Mouse (Mus musculus) yolk sac, embryonic 10.5 days (tissue): Measurements from ENCODE around the gene Akap6.

Experiments
- DNase-seq: peaks from one replicate; pipeline ENCODE4 v3.0.0-alpha.2; 2017; ENCODE audit warnings: low spot score

Akap6 gene

DNA sequence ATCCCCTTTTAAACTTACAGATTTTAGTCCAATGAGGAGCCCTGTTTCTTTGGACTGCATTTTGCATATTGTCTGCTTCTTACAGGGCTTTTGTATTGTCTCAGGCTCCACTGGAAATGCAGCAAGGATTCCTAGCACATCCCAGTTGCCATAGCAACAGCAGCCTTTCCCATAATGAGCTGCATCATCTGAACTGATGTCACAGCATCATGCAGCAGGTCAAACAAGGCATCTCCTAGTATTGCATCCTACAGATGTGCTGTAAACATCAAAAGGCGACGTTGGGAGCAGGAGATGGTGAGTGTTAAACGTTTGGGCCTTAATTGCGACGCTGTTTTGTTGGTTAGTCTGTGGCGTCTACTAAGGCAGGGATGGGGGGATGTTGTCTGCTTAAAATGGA, at the start of gene Akap6:
TSS of gene Akap6 (plus strand) at position 238 of the 400 bp plus-strand sequence.
- no peak for DNase-seq

DNA sequence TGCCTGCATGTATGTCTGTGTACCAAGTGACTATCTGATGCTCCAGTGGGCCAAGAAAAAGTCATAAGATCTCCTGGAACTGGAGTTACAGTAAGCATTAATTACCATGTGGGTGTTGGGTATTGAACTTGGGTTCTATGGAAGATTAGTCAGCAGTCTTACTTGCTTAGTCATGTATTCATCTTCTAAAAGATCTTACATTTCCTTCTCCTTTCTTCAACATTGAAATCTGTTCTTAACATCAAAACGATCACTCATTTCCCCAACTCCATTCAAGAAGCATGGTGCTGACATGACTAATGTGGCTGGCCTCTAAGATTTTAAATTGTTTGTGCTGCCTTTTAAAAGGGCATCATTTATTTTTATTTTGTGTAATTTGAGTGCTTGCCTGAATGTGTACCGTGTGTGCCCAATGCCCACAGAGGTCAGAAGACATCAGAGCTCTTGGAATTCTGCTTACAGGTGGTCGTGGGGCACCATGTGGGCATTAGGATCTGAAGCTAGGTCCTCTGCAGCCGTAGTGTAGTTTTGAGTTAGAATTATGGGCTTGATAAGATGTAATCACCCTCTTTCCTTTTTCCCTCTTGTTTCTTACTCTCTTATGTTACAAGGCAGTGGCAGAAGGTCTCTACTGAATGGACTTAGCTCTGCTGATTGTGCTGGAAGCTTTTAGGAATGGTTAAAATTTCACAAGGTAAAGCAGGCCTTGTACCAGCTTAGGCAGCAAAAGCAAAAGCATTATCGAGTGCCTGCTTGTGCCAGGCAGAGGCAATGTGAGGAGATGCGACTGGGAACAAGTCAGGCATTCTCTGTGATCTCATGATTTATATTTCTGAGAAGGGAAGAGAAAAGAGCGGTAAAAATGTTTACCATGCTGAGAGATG, 36.0 kb upstream of the Akap6 start:
- no peak for DNase-seq

DNA sequence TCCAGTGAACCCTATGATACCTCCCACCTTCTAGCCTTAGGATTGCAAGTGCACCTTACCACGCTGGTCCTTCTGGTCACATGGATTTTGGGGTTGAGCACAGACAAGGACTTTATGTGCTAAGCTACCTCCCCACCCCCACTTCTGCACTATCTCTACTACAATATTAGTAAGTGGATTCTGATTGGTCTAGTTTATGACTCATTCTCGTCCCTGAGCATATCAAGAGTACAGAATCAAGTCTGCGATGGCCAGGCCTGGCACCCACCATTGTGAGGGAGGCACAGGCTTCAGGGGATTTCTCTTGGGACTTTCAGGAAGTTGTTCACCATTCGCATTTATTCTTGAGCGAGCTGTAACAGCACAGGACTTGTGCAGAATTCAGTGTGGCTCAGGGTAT, 34.2 kb upstream of the Akap6 start:
- no peak for DNase-seq

DNA sequence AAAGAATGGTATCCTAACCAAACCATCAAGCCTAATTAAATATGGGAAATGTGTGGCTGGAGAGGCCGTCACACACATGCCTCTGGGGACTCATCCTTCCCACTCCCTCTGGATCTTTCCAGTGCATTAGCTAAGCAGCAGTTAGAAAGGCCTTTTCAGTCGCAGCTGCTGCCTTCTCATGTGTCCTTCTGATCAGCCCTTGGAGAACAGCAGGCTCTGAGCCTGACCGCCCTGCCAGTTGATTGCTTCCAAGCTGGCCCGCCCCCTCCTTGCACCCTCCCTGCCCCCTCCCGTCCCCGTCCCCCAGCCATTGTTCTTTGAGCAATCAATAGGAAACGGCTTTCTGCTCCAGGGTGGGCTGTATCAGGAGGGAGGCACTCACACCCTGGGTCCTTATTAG, 27.7 kb upstream of the Akap6 start:
- DNase-seq: no peak

DNA sequence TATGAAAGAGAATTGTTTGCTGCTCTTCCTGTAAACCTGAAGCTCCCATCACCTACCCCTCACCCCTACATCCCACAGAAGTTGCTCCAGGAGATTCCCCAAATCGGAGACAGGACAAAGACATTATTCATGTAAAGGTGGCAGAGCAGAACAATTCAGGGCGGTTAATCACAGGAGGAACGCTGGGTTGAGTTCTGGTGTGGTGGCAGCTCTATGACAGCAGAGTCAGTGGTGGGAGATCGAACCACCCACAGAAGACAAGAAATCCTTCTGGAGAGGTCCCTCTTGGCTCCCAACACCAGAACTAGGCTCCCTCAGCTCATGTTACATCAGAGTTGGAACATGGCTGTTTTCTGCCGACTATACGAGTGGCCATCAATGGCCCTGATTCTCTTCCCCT, 27.2 kb upstream of the Akap6 start:
- DNase-seq: no peak

DNA sequence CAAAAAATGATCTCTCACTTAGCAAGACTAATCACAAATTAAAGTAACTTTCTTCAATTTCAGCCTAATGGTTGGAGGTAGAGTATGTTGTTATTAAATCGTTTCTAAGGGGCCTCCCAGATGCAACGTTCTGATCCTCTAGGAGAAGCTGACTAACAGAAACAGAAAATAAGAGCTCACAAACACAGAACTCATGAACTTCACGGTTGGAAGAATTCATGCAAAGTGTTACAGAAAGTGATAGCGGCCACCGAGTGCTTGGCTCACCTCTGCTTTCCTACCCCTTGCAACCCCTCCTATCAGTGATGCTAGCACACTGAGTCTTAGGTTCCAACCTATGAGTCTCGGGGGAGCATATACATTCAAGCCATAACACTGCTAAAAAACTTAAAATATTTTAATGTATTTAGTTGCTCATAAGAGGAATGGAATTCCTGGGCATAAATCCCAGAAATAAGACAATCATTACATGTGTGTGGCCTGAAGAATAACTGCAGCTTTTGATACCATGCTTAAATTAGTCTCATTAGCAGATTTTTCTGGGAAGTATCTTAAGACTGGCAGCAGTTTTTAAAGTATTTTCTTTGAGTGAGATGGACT, 25.7 kb upstream of the Akap6 start:
- no peak for DNase-seq

DNA sequence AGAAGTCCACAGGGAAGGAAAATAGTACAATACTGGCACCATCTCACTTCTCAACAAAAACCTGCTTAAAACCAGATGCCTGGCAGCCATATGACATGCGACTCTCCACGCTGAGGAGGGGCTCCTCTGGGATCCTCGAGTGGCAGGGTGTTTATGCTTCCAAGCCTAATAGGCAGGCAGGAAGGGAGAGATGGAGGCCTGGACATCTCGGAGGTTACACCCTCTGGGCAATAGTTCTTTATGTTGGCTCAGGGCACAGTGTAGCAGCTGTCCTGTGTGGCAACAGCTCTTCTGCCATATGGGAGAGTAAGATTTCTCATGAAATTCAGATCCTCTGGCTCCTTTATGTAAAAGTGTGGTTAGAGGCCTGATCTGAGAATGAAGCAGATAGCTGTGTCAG, 24.2 kb upstream of the Akap6 start:
- DNase-seq: no peak

DNA sequence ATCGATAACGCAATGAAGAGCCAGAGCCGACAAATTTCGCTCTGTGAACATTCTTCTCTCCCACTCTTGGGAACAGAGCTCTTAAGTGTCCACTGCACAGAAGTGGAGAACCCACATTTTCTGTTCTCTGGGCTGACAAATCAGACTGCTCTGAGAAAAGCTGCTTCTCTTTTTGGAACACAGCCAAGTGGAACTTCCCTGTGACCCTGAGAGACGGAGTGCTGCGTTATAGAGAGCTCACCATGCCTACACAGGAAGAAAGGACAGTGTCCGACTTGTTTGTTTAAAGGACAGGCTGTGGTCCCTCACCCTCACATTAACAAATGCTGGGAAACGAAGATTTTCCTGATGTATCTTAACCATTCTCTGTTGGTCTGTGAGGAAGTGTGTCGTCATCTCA, 11.8 kb upstream of the Akap6 start:
- no peak for DNase-seq

DNA sequence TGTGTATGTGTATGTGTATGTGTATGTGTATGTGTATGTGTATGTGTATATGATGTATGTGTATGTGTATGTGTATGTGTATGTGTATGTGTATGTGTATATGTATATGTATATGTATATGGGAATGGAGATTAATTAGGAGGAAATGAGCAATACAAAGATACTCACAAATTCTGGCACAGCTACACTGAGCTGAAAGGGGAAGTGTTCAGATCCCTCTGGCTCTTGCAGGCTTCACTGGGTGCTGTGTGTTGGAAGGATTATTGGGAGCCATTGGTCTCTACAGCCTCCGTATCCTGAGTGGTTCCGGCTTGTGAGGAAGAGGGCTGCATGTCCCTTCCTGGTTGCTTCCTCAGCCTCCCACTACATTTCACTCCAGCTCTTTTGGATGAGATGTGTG, 10.5 kb upstream of the Akap6 start:
- DNase-seq: no peak

DNA sequence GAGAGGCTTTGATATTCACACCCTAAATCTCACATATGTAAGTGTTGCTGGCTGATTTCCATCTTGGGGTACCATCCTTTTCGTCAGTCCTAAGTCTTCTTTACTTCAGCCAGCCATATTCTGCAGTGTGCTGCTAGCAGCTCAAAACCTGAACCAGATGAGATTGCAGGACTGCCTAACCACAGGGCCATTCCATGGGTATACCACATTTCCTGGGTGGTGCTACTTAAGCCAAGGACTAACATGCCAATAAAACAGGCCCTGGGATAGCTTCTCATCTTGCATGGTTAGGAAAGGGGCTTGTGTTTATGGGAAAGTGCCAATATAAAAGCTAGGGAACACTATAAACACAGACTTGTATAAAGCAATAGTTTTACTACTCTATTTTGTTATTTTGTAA, 7.6 kb upstream of the Akap6 start:
- no peak for DNase-seq

DNA sequence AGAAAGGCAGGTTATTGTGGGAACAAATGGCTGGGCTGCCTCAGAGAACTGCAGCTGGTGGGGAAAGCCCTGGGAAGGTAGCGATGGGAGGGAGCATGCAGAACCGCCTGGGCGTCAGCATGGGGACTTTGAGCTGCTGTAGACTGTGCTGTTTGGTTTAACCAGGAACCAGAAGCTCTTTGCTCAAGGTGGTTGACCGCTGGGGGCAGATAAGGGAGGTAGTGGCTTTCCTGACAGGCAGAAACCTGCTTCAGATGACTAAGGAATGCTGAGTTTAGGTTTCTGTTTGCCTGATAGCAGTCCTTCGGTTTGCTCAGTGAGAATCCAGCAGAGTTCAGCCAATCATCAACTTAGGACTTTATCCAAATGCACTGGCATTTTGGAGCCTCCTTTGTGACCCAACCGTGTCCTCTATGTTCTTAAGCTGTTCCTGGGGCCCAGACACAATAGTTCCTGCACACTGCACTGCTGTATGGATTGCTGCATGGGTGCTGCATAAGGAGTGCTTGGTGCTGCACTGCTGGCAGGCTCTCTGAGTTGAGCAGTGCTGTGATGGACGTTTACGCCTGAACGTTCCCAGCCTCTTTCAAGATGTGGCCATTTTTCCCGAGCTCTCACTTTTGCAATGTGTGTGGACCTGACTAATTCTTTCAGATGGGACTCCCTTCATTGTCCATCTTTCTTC, 6.8 kb upstream of the Akap6 start:
- peak; percentile 88 for DNase-seq

DNA sequence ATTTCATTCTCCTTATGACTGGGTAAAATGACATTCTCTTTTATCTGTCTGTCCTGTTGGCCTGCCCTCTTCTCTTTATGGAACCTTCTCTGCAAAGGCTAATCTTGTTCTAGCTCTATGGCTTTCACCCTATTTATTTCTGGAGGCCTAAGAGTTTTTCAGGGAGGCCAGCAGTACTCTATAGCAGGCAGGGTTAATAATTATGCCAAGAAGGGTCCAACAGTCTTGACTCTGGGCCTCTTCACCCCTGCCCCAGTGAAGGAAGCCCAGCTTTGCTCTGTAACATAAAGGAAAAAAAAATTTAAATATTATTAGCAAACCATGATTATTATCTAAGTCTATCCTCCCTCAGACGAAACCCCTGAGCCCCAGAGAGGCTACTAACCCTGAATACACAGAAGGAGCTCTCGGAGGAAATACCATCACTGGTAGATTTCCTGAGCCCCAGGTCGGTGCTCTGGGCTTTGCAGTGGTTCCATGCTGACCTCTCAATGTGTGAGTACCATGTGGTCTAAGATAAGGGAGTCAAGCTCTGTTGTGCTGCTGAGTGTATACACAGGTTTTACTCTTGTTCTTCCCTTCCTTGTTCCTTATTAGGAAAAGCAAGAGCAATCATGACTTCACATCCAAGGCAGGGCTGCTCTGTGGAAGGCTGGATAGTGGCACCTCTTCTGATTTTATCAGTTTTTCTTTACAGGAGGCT, 1.6 kb upstream of the Akap6 start:
- DNase-seq: no peak

DNA sequence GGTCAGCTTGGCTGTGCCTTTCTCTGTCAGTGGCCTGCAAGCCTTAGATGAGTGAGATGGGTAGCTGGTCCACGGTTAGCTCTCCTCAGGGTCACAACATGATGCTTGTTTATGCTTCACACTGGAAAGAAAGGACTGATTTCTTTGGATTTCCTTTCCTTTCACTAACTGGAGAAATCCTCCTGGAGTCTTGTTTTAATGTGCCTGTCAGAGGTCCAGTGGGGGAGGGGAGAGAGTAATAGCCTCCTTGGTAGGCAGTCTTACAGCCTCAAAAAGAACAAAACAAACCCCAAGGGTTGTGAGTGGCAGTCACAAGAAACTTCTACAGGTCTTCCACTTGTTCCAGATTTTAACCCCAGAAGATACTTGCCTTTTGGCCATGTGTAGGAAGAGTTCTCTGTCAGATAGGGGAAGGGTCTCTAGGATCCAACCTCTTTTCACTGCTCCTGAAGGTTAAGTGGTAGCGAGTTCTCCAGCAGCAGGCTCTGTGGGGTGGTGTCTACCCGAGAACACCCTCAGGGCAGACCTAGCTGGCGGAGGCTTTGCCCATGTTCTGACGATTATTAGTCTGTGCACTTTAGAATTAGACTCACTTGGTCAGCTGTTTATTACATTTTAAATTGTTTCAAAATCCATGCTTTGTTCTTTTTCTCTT, 780 bp upstream of the Akap6 start:
- DNase-seq: no peak

DNA sequence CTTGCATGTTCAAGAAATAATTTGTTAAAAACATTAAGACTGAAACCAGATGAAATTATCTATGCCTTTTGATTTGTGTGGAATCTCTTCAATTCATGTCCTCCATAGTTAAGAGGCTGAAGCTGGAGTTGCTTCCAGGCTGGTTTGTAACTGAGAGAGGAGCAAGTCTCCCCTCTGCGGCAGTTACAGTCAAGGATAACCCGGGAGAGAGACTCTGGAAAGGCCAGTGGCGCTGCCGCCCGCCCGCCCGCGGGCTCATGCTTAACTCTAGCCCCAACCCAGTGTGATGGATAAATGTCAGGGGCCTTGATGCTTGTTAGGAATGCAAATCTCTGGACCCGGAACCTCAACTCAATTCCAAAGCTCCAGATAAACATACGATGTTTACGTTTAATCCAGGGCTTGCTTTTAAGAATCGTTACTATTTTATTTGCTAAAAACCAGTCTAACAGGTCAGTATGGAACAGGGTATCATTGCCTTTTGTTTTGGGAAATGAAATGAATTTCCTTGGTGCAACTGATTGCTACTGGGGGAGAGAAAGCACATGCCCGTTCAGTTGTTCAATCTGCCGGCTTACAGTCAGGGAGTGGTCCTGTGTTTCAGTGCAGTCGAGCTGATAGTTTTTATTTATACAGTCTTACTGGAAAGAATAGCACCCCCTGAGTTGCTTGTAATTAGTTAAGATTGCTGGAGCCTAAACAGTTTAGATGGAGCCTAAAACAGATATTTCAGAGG, 946 bp downstream of the Akap6 start:
- no peak for DNase-seq

DNA sequence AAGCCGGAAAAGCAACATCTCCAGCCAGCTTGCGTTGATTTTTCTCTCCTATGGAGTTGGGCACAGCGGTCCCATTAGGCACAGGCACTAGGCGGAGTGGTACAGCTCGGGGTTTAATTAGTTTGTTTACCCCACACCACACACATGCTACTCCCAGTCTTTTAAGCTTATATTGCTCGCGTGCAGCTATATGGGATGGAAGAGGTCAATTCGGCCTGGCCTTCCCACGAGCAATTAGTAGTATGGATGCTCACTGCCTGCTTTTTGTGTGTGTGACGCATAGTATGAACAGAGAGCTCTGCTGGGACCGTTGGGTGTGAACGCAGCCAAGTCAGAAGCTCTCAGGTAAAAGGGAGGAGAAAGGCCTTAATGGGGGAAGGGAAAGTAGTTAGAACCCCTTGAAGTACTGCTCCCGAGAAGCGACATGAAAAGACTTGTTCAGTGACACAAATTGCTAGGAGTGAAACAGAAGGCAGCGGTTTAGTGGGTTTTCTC, 1.6 kb downstream of the Akap6 start:
- no peak for DNase-seq

DNA sequence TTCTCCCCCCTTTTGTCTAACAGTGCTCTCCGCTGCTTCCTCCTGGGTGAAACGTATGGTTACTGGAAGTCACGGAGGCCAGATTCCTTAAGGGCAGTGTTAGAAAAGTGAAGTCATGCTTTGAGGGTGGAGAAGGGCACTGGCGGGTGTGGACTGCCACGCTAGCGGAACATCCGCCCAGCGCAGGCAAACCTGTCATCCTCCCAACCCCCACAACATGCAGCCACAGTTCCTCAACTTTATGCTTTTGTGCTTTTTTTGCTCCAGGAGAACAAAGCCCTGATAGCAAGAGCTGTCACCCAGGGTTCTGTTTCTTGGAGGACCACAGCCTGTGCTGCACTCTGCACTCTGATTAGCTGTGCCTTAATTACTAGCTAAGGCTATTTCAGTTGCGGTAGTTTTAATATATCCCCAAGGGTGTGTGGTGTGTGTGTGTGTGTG, 2.0 kb downstream of the Akap6 start:
- no peak for DNase-seq

DNA sequence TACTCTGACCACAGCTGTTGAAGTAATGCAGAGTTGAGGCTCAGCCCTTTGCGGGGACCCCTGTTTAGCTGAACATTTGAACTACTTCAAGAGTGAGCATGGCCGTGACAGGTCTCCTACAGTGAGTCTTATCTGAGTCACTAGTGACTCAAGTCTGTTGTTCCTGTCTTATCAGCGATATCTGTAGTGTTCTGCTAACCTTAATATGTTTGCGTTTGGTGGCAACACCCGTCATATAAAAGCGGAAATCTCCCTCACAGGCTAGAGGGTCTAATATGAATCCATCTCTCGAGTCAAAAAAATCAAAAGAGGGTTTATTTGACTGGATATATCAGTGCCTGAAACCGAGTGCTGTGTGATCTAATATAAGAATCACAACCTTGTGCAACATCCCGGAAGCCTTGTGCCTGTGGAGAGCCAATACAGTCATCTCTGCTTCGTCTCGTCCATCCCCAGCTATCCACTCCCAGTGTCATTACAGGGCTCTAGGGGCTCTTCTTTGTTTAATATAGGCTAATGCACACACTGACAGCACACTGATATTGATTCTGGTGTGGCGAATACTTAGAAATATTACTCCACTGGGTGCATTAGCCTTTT, 3.3 kb downstream of the Akap6 start:
- no peak for DNase-seq

DNA sequence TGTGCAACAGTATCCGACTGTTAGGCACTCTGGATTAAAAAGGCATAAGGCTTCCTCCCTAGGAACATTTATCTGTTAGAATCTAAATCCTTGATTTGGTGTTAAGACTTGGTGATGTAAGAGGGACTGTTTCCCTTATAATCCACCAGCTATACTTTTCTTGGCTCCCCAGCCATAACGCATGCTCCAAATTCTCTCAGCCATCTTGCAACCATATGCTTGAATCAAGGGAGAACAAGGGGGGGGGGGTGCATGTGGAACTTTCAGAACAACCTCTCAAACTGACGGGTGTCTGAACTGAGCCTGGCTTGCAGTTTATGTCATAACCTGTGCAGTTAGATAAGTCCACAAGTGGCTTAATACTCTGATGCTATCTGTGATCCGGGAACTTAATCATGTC, 4.9 kb downstream of the Akap6 start:
- no peak for DNase-seq

DNA sequence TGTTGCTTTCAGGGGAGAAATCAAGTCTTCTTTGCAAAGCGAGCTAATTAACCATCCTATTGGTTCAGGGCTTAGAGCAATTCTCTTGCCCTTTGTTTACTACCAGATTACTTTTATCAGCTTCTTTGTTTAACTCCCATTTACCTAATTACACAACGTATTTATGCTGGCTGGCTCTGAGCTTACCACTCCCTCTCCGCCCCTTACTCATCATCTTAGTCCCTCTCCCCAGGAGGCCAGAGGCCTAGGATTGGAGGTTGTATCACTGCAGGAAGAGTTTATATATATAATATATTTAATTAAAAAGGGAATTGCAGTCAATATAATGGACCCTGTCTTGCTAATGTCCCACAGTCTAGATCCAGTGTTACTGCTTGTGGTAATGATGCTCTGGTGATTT, 5.6 kb downstream of the Akap6 start:
- no peak for DNase-seq

DNA sequence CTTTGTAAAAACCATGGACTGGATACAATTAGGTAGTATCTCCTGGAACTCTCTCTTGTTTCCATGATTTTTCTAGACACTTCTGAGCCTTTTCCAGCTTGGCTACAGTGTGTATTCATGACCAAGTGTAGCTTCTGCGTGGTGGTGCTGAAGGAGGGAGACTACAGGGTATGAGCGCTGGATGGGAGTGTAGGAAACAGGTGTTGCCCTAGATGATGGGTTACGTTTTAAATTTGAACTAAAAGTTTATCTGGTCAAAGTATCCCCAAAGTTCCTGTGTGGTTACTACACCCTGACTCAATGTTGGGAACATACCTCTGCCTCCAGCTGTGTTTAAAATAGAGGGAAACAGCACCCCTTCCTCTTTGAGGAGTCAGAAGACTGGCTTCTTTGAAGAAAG, 12.2 kb downstream of the Akap6 start:
- DNase-seq: no peak
